Mouse (Mus musculus): ENCODE measurements around the gene Cysltr2. TPM values are rescaled to one million over a fixed set of nuclear protein-coding genes. Genes with fewer than 3 reads are reported as not detected.

Cysltr2 gene
- 0.23 and 0.32 TPM in 2 replicates for polyA plus RNA-seq (2015; fragmentation: Nextera tagmentation; extraction: Ambion mirVana)

DNA sequence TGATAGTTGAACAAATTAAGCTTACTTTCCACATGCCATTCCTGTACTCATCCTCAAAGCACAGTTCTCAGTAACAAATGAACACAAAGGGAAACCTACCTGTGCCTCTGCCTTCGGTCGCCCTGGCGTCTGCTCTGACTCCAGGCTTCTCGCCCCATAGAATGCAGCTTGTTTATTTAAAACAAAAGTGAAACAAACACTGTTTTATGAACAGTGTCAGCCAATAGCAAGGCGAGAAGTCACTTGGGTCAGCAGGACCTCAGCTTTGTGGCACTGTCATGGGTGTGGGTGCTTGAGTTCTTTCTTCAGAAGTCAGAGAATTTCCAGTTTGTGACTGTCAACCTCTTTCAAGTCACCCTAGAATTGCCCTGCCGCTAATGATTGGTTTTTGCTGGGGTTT is at the start of gene Cysltr2:
TSS of gene Cysltr2 (minus strand) at position 178 of the 400 bp plus-strand sequence.
- H3K27me3 ChIP-seq: no peaks in the 10 kb centered on the region
- no peak within 1 kb of the TSS for H3K9ac ChIP-seq
- no peaks in the 10 kb centered on the region for H3K36me3 ChIP-seq (replicated peaks)
- no peaks in the 10 kb centered on the region for H3K9me3 ChIP-seq (replicated peaks)
- H3K4me1 ChIP-seq (replicated peaks): no peaks in the 10 kb centered on the region
- H3K27ac ChIP-seq (replicated peaks): no peak within 1 kb of the TSS
- no peak for ATAC-seq (ENCODE audit: insufficient read depth)
- no peak within 1 kb of the TSS for H3K4me3 ChIP-seq (replicated peaks)
- 60% methylated on average over 6 of the region's 6 CpGs for WGBS (ENCODE audit: insufficient replicate concordance)
- no peak within 1 kb of the TSS for H3K4me2 ChIP-seq

- Histone ChIP-seq H3K4me1 (replicated peaks) (no peaks in the 10 kb centered on the region), H3K9ac (no peak overlapping the region), H3K27me3 (no peaks in the 10 kb centered on the region), H3K4me2 (no peak overlapping the region), H3K9me3 (replicated peaks) (no peaks in the 10 kb centered on the region), H3K36me3 (replicated peaks) (no peaks in the 10 kb centered on the region), H3K4me3 (replicated peaks) (no peak overlapping the region), H3K27ac (replicated peaks) (no peak overlapping the region)
- 49% methylated on average over 13 of the region's 13 CpGs for WGBS (ENCODE audit: insufficient replicate concordance)
- ATAC-seq (ENCODE audit: insufficient read depth): no peak
Measured at GRCm38 (mm10) chr14:73094802-73095550, 46.1 kb upstream of the Cysltr2 start.

DNA sequence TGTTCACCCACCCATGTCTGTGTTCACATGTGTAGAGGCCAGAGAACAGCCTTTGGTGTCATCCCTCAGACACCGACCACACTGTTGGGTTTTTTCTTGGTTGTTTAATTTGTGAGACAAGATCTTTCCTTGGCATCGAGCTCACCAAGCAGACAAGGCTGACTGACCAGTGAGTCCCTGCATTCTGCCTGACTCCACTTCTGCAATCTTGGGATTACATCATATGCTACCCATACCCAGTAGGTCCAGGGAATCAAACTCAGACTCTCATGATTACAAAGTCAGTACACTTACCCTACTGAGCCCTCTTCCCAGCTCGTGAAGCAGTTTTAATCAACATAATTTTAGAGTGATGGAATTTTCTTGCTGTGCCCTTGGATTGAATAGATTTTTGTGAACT is 44.0 kb upstream of the Cysltr2 start:
- no peak for ATAC-seq (ENCODE audit: insufficient read depth)
- 60% methylated on average over 3 of the region's 3 CpGs for WGBS (ENCODE audit: insufficient replicate concordance)

DNA sequence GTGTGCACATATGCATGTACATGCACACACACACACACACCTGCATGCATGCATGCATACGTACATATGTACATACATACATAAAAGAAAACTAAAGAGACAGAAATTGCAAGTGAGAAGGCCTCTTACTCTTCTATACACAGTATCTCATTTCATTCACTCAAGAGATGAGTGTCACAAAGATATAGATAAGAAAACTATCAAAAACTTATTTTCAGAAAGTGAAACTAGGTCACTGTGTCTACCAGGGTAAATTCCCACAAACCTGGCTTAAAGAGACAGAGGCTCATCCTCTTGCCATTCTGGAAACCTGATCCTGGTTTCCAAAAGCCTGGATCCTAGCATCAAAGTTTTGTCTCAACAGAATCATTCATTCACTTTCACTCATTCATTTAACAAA is 39.3 kb upstream of the Cysltr2 start:
- H3K9me3 ChIP-seq (replicated peaks): no peaks in the 10 kb centered on the region
- no peak overlapping the region for H3K27ac ChIP-seq (replicated peaks)
- no peak overlapping the region for H3K4me2 ChIP-seq
- no peaks in the 10 kb centered on the region for H3K36me3 ChIP-seq (replicated peaks)
- H3K9ac ChIP-seq: no peak overlapping the region
- no peaks in the 10 kb centered on the region for H3K4me1 ChIP-seq (replicated peaks)
- 64% methylated on average over 1 of the region's 1 CpGs for WGBS (ENCODE audit: insufficient replicate concordance)
- ATAC-seq (ENCODE audit: insufficient read depth): no peak
- H3K27me3 ChIP-seq: no peaks in the 10 kb centered on the region
- no peak overlapping the region for H3K4me3 ChIP-seq (replicated peaks)

More for the DNA sequence above, 44.0 kb upstream of the Cysltr2 start:
- Histone ChIP-seq H3K9me3 (replicated peaks) (no peaks in the 10 kb centered on the region), H3K27me3 (no peaks in the 10 kb centered on the region), H3K4me2 (no peak overlapping the region), H3K27ac (replicated peaks) (no peak overlapping the region), H3K4me3 (replicated peaks) (no peak overlapping the region), H3K4me1 (replicated peaks) (no peaks in the 10 kb centered on the region), H3K36me3 (replicated peaks) (no peaks in the 10 kb centered on the region), H3K9ac (no peak overlapping the region)

GRCm38 (mm10) chr14:73087746-73088145 is 38.8 kb upstream of the Cysltr2 start:
- Histone ChIP-seq H3K9me3 (replicated peaks) (no peaks in the 10 kb centered on the region), H3K4me1 (replicated peaks) (no peaks in the 10 kb centered on the region), H3K9ac (no peak overlapping the region), H3K27ac (replicated peaks) (no peak overlapping the region), H3K4me3 (replicated peaks) (no peak overlapping the region), H3K27me3 (no peaks in the 10 kb centered on the region), H3K4me2 (no peak overlapping the region), H3K36me3 (replicated peaks) (no peaks in the 10 kb centered on the region)
- no peak for ATAC-seq (ENCODE audit: insufficient read depth)
- 45% methylated on average over 5 of the region's 5 CpGs for WGBS (ENCODE audit: insufficient replicate concordance)

- Histone ChIP-seq H3K4me1 (replicated peaks) (no peaks in the 10 kb centered on the region), H3K4me3 (replicated peaks) (no peak overlapping the region), H3K27ac (replicated peaks) (no peak overlapping the region), H3K27me3 (no peaks in the 10 kb centered on the region), H3K9me3 (replicated peaks) (no peaks in the 10 kb centered on the region), H3K36me3 (replicated peaks) (no peaks in the 10 kb centered on the region), H3K4me2 (no peak overlapping the region), H3K9ac (no peak overlapping the region)
- no peak for ATAC-seq (ENCODE audit: insufficient read depth)
- WGBS (ENCODE audit: insufficient replicate concordance): 61% methylated on average over 5 of the region's 5 CpGs
Measured at GRCm38 (mm10) chr14:73087247-73087646, 38.3 kb upstream of the Cysltr2 start.

- no peak overlapping the region for H3K4me2 ChIP-seq
- 58% methylated on average over 3 of the region's 3 CpGs for WGBS (ENCODE audit: insufficient replicate concordance)
Measured at GRCm38 (mm10) chr14:73086425-73086824, 37.5 kb upstream of the Cysltr2 start.

DNA sequence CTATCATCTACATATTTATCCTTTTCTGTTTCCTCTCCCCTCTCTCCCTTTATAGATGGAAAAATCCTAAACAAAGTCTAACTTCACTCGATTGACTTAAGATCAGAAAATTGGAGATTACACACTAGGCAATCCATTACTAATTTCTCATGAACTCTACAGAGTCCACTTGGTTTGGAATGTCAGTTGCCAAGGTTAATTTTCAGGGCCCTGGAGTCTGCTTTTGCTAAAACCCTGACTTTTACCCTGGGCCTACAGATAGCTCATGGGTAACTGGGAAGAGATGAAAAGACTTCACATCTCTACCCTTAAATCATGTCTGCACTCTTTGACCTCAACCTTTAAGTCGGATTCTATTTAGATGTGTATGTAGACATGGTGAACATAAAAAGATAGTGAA is 34.6 kb upstream of the Cysltr2 start:
- no peaks in the 10 kb centered on the region for H3K9me3 ChIP-seq (replicated peaks)
- H3K4me3 ChIP-seq (replicated peaks): no peak overlapping the region
- ATAC-seq (ENCODE audit: insufficient read depth): no peak
- no peak overlapping the region for H3K9ac ChIP-seq
- H3K27me3 ChIP-seq: no peaks in the 10 kb centered on the region
- no peaks in the 10 kb centered on the region for H3K4me1 ChIP-seq (replicated peaks)
- no peak overlapping the region for H3K4me2 ChIP-seq
- 53% methylated on average over 2 of the region's 2 CpGs for WGBS (ENCODE audit: insufficient replicate concordance)
- H3K27ac ChIP-seq (replicated peaks): no peak overlapping the region
- no peaks in the 10 kb centered on the region for H3K36me3 ChIP-seq (replicated peaks)

More at GRCm38 (mm10) chr14:73086425-73086824, 37.5 kb upstream of the Cysltr2 start:
- no peak overlapping the region for H3K4me3 ChIP-seq (replicated peaks)
- no peak overlapping the region for H3K27ac ChIP-seq (replicated peaks)
- H3K9me3 ChIP-seq (replicated peaks): no peaks in the 10 kb centered on the region
- H3K27me3 ChIP-seq: no peaks in the 10 kb centered on the region
- no peak for ATAC-seq (ENCODE audit: insufficient read depth)
- H3K36me3 ChIP-seq (replicated peaks): no peaks in the 10 kb centered on the region
- no peak overlapping the region for H3K9ac ChIP-seq
- H3K4me1 ChIP-seq (replicated peaks): no peaks in the 10 kb centered on the region

GRCm38 (mm10) chr14:73064460-73064859 is 15.5 kb upstream of the Cysltr2 start:
- Histone ChIP-seq H3K4me3 (replicated peaks) (no peak overlapping the region), H3K9ac (no peak overlapping the region), H3K9me3 (replicated peaks) (no peaks in the 10 kb centered on the region), H3K36me3 (replicated peaks) (no peaks in the 10 kb centered on the region), H3K27me3 (no peaks in the 10 kb centered on the region), H3K27ac (replicated peaks) (no peak overlapping the region), H3K4me2 (no peak overlapping the region), H3K4me1 (replicated peaks) (no peaks in the 10 kb centered on the region)
- 48% methylated on average over 7 of the region's 7 CpGs for WGBS (ENCODE audit: insufficient replicate concordance)
- no peak for ATAC-seq (ENCODE audit: insufficient read depth)

DNA sequence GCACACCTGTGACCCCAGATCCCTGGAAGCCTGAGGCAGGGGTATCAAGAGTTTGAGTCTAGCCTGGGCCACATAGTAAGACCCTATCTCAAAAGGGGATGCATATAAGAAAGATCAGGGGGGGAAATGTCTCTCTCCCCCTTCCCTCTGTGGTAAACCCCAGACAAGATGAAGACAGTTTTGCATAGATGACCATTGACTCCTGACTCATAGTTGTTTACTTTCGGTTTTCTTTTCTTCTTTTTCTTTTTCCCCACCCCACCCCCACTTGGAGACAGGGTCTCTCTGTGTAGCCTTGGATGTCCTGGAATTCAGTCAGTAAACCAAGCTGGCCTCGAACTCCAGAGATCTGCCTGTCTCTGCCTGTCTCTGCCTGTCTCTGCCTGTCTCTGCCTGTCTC is 9.8 kb upstream of the Cysltr2 start:
- Histone ChIP-seq H3K36me3 (replicated peaks) (no peaks in the 10 kb centered on the region), H3K27me3 (no peaks in the 10 kb centered on the region), H3K9ac (no peak overlapping the region), H3K4me2 (no peak overlapping the region), H3K27ac (replicated peaks) (no peak overlapping the region), H3K4me3 (replicated peaks) (no peak overlapping the region), H3K4me1 (replicated peaks) (no peaks in the 10 kb centered on the region), H3K9me3 (replicated peaks) (no peaks in the 10 kb centered on the region)
- no peak for ATAC-seq (ENCODE audit: insufficient read depth)
- 47% methylated on average over 2 of the region's 2 CpGs for WGBS (ENCODE audit: insufficient replicate concordance)

GRCm38 (mm10) chr14:73057764-73058163 is 8.8 kb upstream of the Cysltr2 start:
- Histone ChIP-seq H3K27me3 (no peaks in the 10 kb centered on the region), H3K4me2 (no peak overlapping the region), H3K36me3 (replicated peaks) (no peaks in the 10 kb centered on the region), H3K9me3 (replicated peaks) (no peaks in the 10 kb centered on the region), H3K27ac (replicated peaks) (no peak overlapping the region), H3K4me3 (replicated peaks) (no peak overlapping the region), H3K4me1 (replicated peaks) (no peaks in the 10 kb centered on the region), H3K9ac (no peak overlapping the region)
- ATAC-seq (ENCODE audit: insufficient read depth): no peak
- WGBS (ENCODE audit: insufficient replicate concordance): 56% methylated on average over 10 of the region's 10 CpGs

GRCm38 (mm10) chr14:73056813-73057212 is 7.9 kb upstream of the Cysltr2 start:
- no peaks in the 10 kb centered on the region for H3K9me3 ChIP-seq (replicated peaks)
- H3K4me1 ChIP-seq (replicated peaks): no peaks in the 10 kb centered on the region
- 67% methylated on average over 6 of the region's 6 CpGs for WGBS (ENCODE audit: insufficient replicate concordance)
- no peak overlapping the region for H3K4me3 ChIP-seq (replicated peaks)
- no peak for ATAC-seq (ENCODE audit: insufficient read depth)
- no peaks in the 10 kb centered on the region for H3K27me3 ChIP-seq
- no peak overlapping the region for H3K4me2 ChIP-seq
- H3K9ac ChIP-seq: no peak overlapping the region
- H3K27ac ChIP-seq (replicated peaks): no peak overlapping the region
- no peaks in the 10 kb centered on the region for H3K36me3 ChIP-seq (replicated peaks)

Data from liver, embryonic 15.5 days (tissue).